Mouse (Mus musculus): ENCODE data around the gene Limch1.
A peak's percentile ranks its signal among the peaks of the same experiment; 100 is the strongest.

The Limch1 gene

GRCm38 (mm10) chr5:66836892-66837291 lies 91.3 kb downstream of the Limch1 start:
- DNase-seq: no peak

DNA sequence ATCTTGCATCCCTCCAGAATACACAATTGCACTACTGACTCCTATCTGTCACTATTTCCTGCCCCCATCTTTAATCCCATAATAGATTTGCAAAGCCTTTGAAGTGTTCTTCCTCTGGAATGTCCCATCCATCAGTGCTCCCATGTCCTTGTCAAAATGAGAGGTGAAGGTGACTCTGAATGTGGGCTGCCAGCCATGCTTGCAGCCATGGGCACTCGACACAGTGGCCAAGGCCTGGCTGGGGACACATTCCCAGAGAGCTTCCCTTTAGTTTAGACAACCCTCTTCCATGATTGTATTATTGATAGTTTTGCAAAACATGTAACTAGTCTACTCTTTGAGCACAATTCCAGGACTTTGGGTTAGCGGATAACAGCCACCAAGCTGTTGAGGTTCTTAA lies 96.3 kb downstream of the Limch1 start:
- DNase-seq: no peak

DNA sequence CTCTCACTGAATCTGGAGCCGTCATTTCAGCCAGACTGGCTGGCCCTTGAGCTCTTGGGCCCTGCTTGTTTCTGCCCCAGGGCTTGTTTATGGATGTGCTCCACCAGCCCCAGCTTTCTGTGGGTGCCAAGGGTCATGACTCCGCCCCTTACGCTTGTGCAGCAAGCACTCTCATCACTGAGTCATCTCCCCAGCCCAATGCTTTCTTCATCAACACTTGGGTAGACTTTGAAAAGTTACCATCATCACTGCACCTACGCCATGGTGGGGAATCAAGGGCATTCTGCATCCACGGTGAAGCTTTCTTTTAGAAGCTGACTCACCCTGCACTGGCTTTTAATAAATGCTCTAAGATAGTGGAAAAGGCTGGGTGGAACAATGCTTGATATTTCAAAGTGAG lies 97.1 kb downstream of the Limch1 start:
- DNase-seq: no peak

- DNase-seq: no peak
These were observed 102.5 kb downstream of the Limch1 start for GRCm38 (mm10) chr5:66848136-66848535.

GRCm38 (mm10) chr5:66849148-66849547 lies 103.5 kb downstream of the Limch1 start:
- no peak for DNase-seq

DNA sequence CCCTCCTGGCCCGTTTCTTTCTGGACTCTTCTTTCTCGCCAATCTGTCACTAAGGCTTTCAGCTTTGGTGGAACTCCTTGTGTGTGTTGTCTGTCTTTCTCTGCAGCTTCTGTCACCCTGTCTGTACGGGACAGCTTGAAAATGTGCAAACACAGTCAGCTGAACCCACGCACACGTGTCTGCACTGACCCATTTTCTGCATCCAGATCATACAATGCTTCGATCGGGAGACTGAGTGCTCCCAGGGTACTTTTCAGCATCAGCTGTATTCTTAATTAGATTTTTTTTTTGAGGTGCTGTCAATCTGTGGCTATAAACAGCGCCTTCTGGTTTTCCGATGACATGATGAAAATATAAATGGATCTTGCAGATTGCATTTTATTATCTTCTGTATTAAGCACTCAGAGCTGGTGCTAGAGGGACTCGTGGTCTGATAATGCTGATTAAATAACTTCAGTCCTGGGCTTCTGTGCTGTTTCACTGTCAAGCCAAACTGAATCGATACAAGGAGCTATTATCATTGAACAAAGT lies 105.2 kb downstream of the Limch1 start:
- peak; percentile 81 for DNase-seq

- no peak for DNase-seq
These were observed 106.1 kb downstream of the Limch1 start for GRCm38 (mm10) chr5:66851708-66852107.

- DNase-seq: no peak
These were observed 108.6 kb downstream of the Limch1 start for GRCm38 (mm10) chr5:66854263-66854662.

DNA sequence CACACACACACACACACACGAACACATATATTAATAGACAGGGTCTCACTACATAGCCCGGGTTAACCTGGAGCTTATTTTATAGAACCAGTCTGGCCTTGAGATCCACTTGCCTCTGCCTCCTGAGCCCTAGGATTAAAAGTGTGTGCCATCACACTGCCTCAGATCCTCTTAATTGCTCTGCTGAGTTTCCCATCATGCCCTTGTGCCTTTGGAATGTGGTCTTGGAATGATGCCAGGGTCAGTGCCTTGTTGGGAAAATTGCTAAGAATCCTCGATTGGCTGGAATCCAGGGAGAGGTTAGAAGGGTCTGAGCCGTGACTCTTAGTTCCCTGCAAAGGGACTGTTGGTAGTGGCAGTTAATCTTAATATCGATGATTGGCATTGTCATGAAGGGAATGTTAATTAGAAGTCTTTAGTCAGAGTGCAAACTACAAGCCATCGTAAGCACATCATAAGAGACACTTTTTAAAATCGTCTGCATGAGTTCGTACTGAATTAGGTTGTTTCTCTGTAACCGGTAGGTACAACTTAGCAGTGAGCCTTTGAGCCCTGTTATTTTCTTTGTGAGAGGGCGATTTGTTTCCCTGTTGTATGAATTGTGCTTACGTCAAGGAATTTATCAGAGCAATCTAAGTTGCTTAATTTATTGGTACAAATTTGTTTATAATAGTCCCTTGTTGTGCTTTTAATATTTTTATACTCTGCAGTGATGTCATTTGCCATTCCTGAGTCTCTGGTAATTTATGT lies 109.9 kb downstream of the Limch1 start:
- no peak for DNase-seq

DNA sequence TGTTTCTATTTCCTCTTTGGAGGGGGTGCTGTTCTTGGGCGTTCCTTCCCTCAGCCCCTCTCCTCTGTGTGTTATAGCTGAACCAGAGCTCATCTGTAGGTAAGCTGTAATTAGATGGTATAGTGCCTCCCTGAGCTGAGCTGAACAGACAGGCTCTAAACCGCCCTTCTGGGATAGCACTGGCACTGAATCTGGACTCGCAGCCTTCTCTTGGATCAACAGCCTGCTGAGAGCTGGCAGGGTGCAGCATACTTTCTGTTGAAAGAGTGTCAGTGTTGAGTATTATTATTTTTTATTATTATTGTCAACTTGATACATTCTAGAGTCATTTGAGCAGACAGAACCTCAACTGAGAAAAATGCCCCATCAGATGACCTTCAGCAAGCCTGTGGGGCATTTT lies 113.9 kb downstream of the Limch1 start:
- DNase-seq: no peak

DNA sequence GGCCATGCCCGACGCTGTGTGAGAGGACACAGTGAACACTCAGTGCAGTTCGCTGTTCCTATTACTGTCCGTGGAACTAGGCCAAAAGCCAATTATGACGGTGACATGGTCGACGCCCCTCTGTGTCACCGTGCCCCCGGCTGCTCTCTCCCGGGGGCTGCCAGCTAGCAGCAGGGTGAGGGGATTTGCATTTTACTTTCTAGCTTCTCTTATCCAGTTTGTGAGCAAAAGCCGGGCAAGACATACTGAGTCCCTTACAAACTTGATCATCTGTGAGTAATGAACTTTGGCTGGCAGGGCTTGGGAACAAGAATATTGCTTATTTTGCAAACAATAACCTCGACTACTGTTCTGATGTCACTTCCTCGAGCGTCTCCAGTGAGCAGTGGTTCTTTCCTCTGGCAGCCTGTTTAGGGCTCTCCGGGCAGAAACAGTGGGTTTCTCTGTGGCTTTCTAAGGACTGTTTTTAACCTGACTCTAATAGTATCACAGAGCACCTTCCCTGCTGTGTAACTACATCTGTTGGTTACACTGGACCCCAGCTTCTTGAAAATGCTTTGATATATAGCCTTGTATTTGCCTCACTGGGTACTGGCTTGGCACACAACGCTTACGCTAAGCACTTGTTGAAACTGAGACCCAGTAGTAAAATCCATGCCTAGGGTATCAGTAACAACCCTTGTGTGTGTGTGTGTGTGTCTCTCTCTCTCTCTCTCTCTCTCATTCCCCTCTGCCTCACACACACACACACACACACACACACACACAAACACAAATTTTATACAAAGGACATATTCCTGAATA lies 115.8 kb downstream of the Limch1 start:
- DNase-seq: no peak

DNA sequence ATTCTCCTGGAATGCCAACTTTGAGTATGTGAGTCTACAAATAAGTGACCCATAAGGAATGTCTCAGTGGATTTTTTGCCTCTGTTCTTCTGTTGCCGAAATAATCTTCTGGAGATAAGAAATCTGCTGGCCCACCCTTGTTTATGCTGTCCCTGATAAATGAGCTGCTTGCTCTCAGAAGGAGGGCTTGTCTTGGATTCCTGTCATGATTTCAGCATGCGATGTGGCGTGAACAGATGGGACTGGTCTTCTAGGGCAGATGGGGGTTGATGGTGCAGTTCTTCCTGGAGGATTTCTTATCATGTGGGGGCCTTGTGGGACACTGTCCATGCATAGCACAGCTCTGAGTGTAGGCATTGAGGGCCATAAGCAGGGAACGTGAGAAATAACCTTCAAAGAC lies 116.5 kb downstream of the Limch1 start:
- DNase-seq: no peak

DNA sequence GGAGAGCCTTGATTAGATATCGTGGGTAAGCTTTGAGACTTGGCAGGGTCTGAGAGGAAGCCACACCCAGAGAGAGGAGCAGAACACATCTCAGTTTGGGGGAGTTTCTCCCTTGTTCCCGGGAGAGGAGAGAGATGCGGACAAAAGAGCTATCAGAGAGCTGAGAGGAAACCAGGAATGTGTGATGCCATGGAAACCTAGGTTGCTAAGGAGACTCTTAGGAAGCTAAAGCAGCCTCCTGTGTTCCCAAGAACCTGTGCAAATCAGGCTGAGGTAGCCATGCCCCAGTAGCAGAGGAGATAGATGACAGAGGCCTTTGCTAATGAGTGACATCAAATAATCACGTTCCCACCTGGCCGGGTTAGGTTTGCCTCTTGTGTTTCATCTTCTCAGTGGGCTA lies 119.6 kb downstream of the Limch1 start:
- DNase-seq: peak; percentile 65

- peak; percentile 36 for DNase-seq
These were observed 120.4 kb downstream of the Limch1 start for GRCm38 (mm10) chr5:66866019-66866418.

DNA sequence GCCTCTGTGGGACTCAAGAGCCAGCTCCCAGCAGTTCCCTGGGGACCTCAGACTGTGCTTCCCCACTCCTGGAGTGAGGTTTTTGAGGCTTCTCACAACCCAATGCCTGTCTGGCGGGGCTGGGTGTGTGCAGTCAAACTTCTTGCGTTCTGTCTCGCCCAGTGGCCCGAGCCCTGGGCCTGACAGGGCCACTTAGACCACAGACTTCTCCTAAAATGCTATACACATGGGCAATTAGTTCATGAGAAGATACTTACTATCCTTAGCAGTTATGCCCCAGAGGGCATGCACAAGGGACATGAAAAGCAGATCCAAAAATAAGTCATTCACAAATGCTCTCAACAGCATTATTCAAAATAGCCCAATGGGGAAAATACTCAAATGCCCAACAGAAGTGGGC lies 123.9 kb downstream of the Limch1 start:
- no peak for DNase-seq

DNA sequence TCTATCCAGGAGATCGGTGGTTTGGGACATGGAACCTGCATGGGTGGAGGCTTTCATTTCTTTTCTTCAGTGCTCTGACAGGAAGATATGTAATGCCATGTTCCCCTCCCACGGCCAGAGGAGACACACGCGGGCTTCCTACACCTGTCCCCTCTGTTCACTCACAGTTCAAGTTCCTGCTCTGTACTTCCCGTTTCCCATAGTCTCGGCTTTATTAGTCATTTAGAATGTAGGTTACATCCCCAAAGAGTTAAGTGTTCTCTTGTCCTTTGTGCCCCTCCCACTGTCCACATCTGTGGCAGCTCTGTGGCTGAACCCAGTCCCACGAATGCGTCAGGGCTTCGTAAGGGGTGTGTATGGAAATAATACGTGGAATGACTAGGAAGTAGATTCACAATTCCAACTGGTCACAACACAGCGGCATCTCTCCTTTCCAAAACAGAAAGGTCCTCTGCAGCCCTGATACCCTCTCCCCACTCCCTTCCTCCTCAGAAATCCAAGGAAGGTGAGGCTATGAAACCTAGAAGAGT lies 126.0 kb downstream of the Limch1 start:
- DNase-seq: no peak

DNA sequence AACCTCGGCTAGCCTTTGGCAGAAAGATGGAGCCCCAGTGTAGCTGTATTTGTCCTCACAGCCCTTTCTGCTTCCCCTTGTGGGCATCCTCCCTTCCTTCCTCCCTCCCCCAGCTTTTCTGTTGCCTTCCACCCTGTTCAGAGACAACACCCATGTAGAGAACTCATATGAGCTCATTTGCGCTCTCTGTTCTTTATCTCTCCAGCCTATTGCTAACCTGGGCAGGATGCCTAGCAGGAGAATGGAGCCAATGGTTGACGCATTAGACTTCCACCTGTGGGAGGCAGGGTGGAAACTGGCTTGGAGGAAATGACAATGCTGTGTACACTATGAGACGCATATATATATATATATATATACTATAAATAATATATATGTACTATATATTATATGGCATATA lies 126.4 kb downstream of the Limch1 start:
- DNase-seq: no peak

GRCm38 (mm10) chr5:66872681-66873080 lies 127.1 kb downstream of the Limch1 start:
- no peak for DNase-seq

- no peak for DNase-seq
These were observed 130.6 kb downstream of the Limch1 start for GRCm38 (mm10) chr5:66876018-66876805.

DNA sequence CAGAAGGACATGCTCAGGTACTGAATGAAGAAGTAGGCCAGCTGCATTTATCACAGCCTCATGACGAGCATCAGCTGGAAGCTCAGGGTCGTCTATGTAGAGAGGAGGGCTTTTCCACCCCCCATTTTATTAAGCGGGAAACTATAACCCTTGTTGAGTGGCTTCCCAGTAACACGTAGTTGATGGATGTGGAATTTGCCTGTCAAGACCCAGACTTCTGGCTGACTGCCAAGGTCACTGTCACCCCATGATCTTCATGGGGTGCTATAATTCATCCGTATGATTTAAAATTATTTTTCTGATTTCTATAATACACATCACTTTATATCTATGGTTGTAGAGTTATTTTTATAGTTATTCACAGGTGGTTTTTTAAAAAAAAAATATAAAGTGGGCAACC lies 131.4 kb downstream of the Limch1 start:
- no peak for DNase-seq

DNA sequence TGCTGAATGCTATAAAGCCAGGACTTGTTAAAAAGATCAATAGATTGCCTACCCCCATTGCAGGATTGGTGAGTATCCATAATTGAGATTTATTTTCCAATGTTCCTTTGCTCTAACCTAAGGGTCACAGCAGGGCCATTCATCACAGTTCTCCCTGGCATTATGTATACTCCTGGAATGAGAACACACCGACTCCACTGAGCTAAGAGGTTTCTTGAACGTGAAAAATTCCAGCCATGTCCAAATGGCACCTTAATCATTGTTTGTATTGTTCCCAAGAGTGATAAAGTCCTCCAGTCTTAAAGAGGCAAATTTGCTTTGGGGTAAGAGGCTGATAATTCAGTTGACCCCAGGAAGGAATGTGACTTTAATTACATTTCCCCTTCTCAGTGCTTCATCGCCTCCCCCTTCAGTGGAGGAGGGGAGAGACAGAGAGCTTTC lies 136.3 kb downstream of the Limch1 start:
- no peak for DNase-seq

DNA sequence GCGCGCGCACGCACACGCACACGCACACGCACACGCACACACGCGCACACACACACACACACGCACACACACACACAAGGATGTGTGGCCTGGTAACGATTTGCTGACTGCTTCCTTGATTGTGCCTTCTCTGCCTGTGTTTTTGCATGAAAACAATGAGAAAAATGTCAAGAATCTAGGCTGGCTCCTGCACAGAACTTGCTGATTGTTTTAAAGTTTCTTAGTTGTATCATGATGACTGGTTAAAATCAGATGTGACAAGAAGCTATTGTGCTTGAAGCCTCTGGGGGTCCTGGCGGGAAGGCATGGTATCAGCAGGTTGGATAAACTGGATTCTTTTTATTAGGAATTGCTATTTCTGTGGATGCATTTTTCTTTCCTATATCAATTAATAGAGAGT lies 137.1 kb downstream of the Limch1 start:
- no peak for DNase-seq

DNA sequence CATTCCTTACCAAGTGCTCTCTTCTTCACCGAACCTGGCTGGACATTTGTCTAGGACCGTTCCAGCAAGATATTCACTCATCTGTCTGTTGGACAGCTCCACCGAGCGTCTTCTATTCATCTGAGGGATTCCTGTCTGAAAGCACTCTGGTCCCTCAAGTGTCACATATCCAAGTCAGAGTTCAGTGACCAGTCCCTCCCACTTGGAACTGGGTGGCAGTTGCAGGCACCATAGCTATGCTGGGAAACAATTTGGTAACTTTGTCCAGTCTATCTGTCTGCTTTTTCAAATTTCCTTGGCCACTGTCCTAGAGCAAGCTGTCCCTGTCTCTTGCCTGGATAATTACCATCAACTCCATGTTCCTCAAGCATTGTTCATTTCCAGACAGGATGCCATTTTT lies 138.9 kb downstream of the Limch1 start:
- DNase-seq: no peak
